Mouse (Mus musculus): Measurements from ENCODE around the gene Anks6. TPM values are rescaled to one million over a fixed set of nuclear protein-coding genes. Genes with fewer than 3 reads are reported as not detected.

Gene Anks6
- total RNA-seq, 2 experiments from 2014 or later, result 18.6 to 21.1 TPM

DNA sequence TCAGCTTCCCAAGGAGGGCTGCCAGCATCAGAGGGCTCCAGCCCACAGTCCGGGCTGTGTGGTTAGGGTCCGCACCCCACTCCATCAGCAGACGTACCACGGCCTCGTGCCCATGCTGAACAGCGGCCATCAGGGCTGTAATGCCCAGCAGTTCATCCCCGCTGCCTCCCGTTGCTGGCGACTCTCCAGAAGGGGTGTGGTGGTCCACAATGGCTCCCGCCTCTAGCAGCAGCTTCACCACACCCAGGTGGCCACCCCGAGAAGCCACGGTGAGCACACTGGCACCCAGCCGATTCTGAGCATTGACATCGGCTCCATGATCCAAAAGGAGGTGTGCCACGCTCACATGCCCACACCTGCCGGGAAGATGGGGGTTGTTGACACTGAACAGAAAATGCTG is 8.0 kb downstream of the Anks6 start:
- no peak for DNase-seq (ENCODE audit: low spot score in 2 of 2)
- intact Hi-C loops (cut with DNase I), result no loop called here

DNA sequence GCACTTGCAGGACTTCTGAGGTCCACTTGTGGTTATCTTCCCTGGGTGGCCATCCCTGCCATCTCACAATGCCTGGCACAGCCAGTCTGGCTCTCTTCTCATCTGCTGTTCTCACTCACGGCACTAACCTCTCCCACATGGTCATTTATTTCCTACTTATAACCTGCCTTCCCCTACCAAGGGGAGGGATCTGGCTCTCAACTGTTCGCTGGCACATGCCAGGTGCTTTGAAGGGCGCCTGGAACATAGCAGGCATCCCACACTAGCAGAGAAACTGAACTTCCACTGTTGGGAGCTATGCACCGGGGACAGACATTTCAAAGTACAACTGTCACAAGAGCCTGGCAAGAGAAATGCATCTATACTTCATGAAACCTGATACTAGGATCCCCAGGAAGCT is 9.5 kb downstream of the Anks6 start:
- DNase-seq (ENCODE audit: low spot score in 2 of 2), result no peak
- intact Hi-C loops (cut with DNase I), result no loop called here

GRCm38 (mm10) chr4:47046974-47047373 is 10.3 kb downstream of the Anks6 start:
- intact Hi-C loops (cut with DNase I), result no loop called here
- no peak for DNase-seq (ENCODE audit: low spot score in 2 of 2)

DNA sequence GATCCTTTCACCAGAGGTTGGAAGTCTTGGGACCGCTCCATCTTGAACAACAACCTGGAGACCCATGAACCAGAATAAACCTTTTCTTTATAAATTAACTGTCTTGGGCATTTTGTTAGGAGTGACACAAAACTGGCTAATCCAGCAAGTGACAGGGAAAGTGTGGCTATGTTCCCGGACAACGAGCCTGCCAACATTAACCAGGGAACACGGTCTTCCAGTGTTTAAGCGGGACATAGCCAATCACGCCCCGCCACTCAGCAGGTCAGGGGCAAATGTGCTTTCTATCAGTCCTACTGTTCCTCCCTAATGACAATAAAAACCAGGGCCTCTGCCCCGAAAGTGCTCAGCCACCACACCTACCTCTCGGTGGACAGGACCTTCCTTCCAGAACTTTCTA is 13.4 kb downstream of the Anks6 start:
- intact Hi-C loops (cut with DNase I), result no loop called here
- no peak for DNase-seq (ENCODE audit: low spot score in 2 of 2)

- DNase-seq (ENCODE audit: low spot score in 2 of 2), result no peak
- intact Hi-C loops (cut with DNase I), result no loop called here
These were observed 17.6 kb downstream of the Anks6 start for GRCm38 (mm10) chr4:47039586-47039985.

DNA sequence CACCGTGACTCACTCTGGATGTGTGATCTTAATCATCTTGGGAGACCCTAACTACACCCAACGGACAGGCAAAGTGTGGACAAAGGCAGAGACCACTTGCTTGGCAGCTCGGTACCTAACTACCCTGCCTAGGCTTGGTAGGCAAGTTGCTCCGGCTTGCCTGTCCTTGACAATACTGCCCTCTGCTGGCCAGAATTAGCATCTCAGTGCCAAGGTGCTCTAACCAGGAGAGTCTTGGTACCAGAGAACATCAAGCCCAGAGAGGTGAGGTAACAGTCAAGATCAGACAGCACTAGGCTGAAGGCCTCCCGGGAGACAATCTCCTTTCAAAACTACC is 19.9 kb downstream of the Anks6 start:
- intact Hi-C loops (cut with DNase I), result loop anchor here (1.0 to 2.0 kb wide), 2 partner anchors 348 to 424 kb away; no protein-coding TSS in a partner anchor
- DNase-seq (ENCODE audit: low spot score in 2 of 2), result peak; percentile 84 to 88

DNA sequence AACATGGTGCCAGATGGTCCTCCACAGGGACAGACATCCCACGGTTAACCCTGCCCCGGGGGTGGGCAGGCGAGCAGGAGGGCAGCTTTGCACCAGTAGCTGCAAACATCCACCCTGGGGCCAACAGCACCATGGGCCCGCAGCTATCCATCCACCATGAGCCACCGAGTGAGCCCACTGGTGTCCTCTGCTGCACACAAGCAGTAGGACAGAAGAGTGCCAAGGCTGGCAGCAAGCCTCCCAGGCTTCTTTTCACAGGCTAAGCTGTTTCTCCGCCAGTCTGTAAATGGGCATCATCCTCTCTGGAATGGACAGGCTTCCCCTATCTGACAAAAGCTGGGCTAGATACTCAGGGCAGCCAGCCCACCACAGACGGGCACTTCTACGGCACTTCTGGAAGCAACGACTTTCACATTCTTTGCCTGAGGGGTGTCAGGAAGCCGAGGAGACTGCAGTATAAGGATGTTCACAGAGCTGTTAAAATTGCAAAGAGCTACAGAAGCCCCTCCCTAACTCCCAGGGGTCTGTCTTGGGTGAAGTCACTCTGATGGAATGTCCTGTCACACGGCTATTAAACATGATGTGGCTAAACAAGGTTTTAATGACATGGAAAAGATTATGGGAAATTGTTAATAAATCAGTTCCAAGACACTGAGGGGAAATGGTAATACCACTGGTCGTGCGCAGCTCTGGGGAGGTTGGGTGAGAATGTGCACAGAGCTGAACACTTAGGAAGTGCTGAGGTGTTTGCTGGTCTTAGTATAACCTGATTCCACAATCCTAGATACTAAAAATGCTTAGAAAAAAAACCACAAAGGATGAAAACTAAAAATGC is 20.5 kb downstream of the Anks6 start:
- DNase-seq (ENCODE audit: low spot score in 2 of 2), result no peak
- intact Hi-C loops (cut with DNase I), result loop anchor here (1.0 to 2.0 kb wide), 2 partner anchors 347 to 424 kb away; no protein-coding TSS in a partner anchor

DNA sequence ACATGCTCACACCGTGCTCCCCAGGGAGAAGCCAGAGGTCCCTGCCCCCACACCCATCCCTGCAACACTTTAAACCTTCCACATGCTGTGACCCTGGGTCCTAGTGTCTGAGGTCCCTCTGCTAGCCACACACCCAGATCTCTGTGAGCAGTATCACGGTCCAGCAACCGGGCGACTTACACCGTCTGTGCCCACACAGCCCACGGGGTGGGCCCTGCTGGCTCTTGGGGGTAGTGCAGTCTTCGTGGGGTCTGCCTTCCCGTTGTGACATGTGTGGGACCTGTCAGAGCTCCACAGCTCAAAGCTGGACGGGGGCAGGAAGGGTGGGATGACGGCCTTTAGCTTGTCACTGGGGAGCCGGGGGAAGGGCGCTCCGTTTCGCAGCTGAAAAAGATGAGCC is 21.7 kb downstream of the Anks6 start:
- DNase-seq (ENCODE audit: low spot score in 2 of 2), result no peak
- intact Hi-C loops (cut with DNase I), result no loop called here

- peak in 1 of 2 experiments; percentile 73 for DNase-seq (ENCODE audit: low spot score in 2 of 2)
- intact Hi-C loops (cut with DNase I), result no loop called here
These were observed 25.1 kb downstream of the Anks6 start for GRCm38 (mm10) chr4:47032171-47032570.

- intact Hi-C loops (cut with DNase I), result no loop called here
- DNase-seq (ENCODE audit: low spot score in 2 of 2), result no peak
These were observed 28.4 kb downstream of the Anks6 start for GRCm38 (mm10) chr4:47028791-47029190.

GRCm38 (mm10) chr4:47023949-47024348 is 33.3 kb downstream of the Anks6 start:
- intact Hi-C loops (cut with DNase I), result no loop called here
- no peak for DNase-seq (ENCODE audit: low spot score in 2 of 2)

- no peak for DNase-seq (ENCODE audit: low spot score in 2 of 2)
- intact Hi-C loops (cut with DNase I), result no loop called here
These were observed 34.2 kb downstream of the Anks6 start for GRCm38 (mm10) chr4:47022804-47023603.

DNA sequence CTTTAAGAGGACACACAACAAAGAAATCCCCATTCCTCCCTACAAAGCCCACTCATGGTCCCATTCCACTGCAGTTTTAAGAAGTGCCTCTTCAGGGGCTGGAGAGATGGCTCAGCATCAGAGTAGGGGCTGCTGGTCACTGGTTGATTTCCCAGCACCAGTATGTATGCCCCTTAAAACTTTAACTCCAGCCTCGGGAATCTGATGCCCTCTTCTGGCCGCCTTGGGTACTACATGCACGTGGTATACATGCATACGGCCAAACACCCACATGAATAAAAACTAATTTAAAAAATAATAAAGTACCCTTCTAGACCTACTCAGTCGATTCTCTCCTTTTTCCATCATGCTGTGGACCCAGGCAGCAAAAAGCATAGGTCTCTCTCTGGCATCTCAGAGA is 36.7 kb downstream of the Anks6 start:
- DNase-seq (ENCODE audit: low spot score in 2 of 2), result peak; percentile 42 to 52
- intact Hi-C loops (cut with DNase I), result loop anchor here (1.0 kb wide), 1 partner anchor 331 kb away; no protein-coding TSS in a partner anchor

DNA sequence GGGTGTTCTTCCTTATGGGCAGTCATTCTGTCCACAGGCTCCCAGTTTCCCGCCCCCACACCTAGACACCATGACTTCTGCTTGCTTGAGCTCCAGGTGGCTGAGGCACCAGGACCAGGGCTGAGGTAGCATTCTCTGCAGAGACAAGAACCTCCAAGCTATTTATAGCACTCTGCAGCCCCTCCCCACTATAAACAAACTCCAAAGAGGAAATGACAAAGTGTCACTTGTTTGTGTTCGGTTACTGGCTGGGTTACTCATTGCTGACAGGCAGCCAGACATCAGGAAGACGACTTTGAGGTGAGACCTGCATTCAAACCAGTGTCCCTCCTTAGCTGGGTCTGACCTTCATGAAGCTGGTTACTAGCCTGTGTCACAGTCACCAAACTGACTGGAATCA is 42.1 kb downstream of the Anks6 start:
- intact Hi-C loops (cut with DNase I), result no loop called here

DNA sequence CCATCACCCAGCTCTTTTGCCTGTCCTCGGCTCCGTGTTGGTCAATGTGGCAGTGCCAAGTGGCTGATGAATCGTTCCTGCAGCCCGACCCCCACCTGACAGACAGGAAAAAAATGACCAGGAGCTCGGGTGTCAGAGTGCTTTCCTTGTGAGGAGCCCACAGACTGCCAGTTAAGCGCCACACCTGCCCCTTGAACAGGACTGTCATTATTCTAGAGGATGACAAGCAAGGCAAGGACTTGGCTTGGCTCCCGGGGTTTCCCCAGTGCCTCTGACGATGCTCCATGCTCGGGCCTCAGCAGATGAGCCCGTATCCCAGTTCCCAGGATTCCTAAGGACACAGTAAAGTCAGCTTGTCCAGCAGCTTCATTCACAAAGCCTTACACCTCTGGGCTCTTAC is 44.8 kb downstream of the Anks6 start:
- DNase-seq (ENCODE audit: low spot score in 2 of 2), result no peak
- intact Hi-C loops (cut with DNase I), result no loop called here

More for the DNA sequence above, 42.1 kb downstream of the Anks6 start:
- no peak for DNase-seq (ENCODE audit: low spot score in 2 of 2)

- DNase-seq (ENCODE audit: low spot score in 2 of 2), result peak; percentile 76 to 85
- intact Hi-C loops (cut with DNase I), result no loop called here
These were observed 46.6 kb downstream of the Anks6 start for GRCm38 (mm10) chr4:47010400-47011231.

GRCm38 (mm10) chr4:47000626-47001395 is 56.4 kb downstream of the Anks6 start:
- intact Hi-C loops (cut with DNase I), result no loop called here
- no peak for DNase-seq (ENCODE audit: low spot score in 2 of 2)

DNA sequence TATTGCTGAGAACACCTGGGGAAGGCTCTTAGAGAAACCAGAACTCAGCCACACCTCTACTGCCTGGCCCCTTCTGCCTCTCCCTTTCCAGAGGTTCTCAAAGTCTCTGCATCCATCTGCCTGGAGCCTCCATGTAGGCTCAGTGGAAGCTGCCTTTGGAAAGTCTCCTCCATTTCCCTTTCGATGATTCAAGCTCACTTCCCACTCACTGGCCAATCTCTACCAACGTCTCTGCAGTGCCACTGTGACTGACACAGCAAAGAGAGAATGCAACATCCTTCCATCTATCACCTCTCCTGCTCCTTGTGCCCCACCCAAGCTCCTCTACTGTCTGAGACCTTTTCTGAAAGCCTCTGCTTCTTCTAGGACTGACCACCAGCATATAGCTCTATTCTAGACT is 59.3 kb downstream of the Anks6 start:
- intact Hi-C loops (cut with DNase I), result no loop called here
- DNase-seq (ENCODE audit: low spot score in 2 of 2), result peak in 1 of 2 experiments; percentile 63

GRCm38 (mm10) chr4:46992827-46993473 is 64.3 kb downstream of the Anks6 start:
- DNase-seq (ENCODE audit: low spot score in 2 of 2), result no peak
- intact Hi-C loops (cut with DNase I), result no loop called here

Measured in left cerebral cortex, postnatal 25 days (tissue).